Mouse (Mus musculus): Measurements from ENCODE around the gene 2010300C02Rik. TPM values are rescaled to one million over a fixed set of nuclear protein-coding genes. Genes with fewer than 3 reads are reported as not detected.

The 2010300C02Rik gene
- polyA plus RNA-seq (2012; rRNA removed): 0.35 and 0.46 TPM in 2 replicates

GRCm38 (mm10) chr1:37719761-37720640 is at the start of gene 2010300C02Rik:
2010300C02Rik (minus strand) TSS chr1:37720085.

Other genes with a start within 250 kb of the 2010300C02Rik start
- 1.00 and 1.1 TPM in 2 replicates for gene Mgat4a, start 179.1 kb downstream of the 2010300C02Rik start, polyA plus RNA-seq (2012; rRNA removed)
- gene Tsga10, start 146.3 kb upstream of the 2010300C02Rik start, polyA plus RNA-seq (2012; rRNA removed): 0.87 and 0.99 TPM in 2 replicates
- 4.2 and 4.4 TPM in 2 replicates for gene Lipt1, start 151.7 kb upstream of the 2010300C02Rik start, polyA plus RNA-seq (2012; rRNA removed)
- 18.1 and 20.0 TPM in 2 replicates for gene Mitd1, start 170.3 kb upstream of the 2010300C02Rik start, polyA plus RNA-seq (2012; rRNA removed)
- 73.8 and 74.9 TPM in 2 replicates for gene Mrpl30, start 170.4 kb upstream of the 2010300C02Rik start, polyA plus RNA-seq (2012; rRNA removed)
- not detected in 2 replicates for gene Lyg2, start 196.4 kb upstream of the 2010300C02Rik start, polyA plus RNA-seq (2012; rRNA removed)
- gene Lyg1, start 237.7 kb upstream of the 2010300C02Rik start, polyA plus RNA-seq (2012; rRNA removed): not detected in 2 replicates